Mouse (Mus musculus): ENCODE results near the gene Coa7. TPM values are rescaled to one million over a fixed set of nuclear protein-coding genes. Genes with fewer than 3 reads are reported as not detected.
A peak's percentile ranks its signal among the peaks of the same experiment; 100 is the strongest.

The Coa7 gene
- polyA plus RNA-seq, 1 experiment from 2014 or later: 44.2 TPM

- ATAC-seq (replicated peaks; ENCODE audit: low FRiP score): no peak
- 13% methylated on average over 1 of the region's 1 CpGs for WGBS
Measured at GRCm38 (mm10) chr4:108386087-108386486, 58.1 kb downstream of the Coa7 start.

GRCm38 (mm10) chr4:108387106-108387505, 59.2 kb downstream of the Coa7 start:
- H3K4me1 ChIP-seq (replicated peaks; ENCODE audit: control insufficient read depth, insufficient read depth, low read length): peaks cover 8% of the 10 kb centered on the region
- H3K27me3 ChIP-seq (replicated peaks; ENCODE audit: control insufficient read depth, insufficient read depth, low read length): peaks cover 39% of the 10 kb centered on the region
- no peak overlapping the region for H3K27ac ChIP-seq (ENCODE audit: low read depth, low read length)
- ATAC-seq (replicated peaks; ENCODE audit: low FRiP score) (no peak), DNase-seq (ENCODE audit: low spot score) (no peak)
- H3K36me3 ChIP-seq (ENCODE audit: control insufficient read depth, insufficient read depth, low read length): no peaks in the 10 kb centered on the region
- no peak overlapping the region; the same call in 1 of the 2 replicates for H3K4me3 ChIP-seq (ENCODE audit: low read depth, low read length)
- H3K9ac ChIP-seq (ENCODE audit: low read depth, low read length): no peak overlapping the region
- WGBS: 35% methylated on average over 4 of the region's 4 CpGs
- peak overlapping the region; percentile 73 for H3K4me2 ChIP-seq
- H3K9me3 ChIP-seq (ENCODE audit: control insufficient read depth, low read length): no peaks in the 10 kb centered on the region

More at GRCm38 (mm10) chr4:108386087-108386486, 58.1 kb downstream of the Coa7 start:
- no peak overlapping the region for H3K4me3 ChIP-seq (ENCODE audit: low read depth, low read length)
- H3K4me2 ChIP-seq: no peak overlapping the region
- peaks cover 49% of the 10 kb centered on the region for H3K27me3 ChIP-seq (replicated peaks; ENCODE audit: control insufficient read depth, insufficient read depth, low read length)
- no peak for DNase-seq (ENCODE audit: low spot score)
- H3K9ac ChIP-seq (ENCODE audit: low read depth, low read length): no peak overlapping the region
- H3K36me3 ChIP-seq (ENCODE audit: control insufficient read depth, insufficient read depth, low read length): no peaks in the 10 kb centered on the region
- H3K9me3 ChIP-seq (ENCODE audit: control insufficient read depth, low read length): no peaks in the 10 kb centered on the region
- H3K4me1 ChIP-seq (replicated peaks; ENCODE audit: control insufficient read depth, insufficient read depth, low read length): peaks cover 8% of the 10 kb centered on the region
- H3K27ac ChIP-seq (ENCODE audit: low read depth, low read length): no peak overlapping the region

- H3K9me3 ChIP-seq (ENCODE audit: control insufficient read depth, low read length): no peaks in the 10 kb centered on the region
- peak; percentile 57 for DNase-seq (ENCODE audit: low spot score)
- peaks cover 33% of the 10 kb centered on the region for H3K27me3 ChIP-seq (replicated peaks; ENCODE audit: control insufficient read depth, insufficient read depth, low read length)
- peak overlapping the region; percentile 73 for H3K4me2 ChIP-seq
- no peaks in the 10 kb centered on the region for H3K36me3 ChIP-seq (ENCODE audit: control insufficient read depth, insufficient read depth, low read length)
- H3K4me3 ChIP-seq (ENCODE audit: low read depth, low read length): peak overlapping the region; percentile 44
- WGBS: 7% methylated on average over 18 of the region's 18 CpGs
- peak overlapping the region; percentile 59 for H3K9ac ChIP-seq (ENCODE audit: low read depth, low read length)
- peak; percentile 52; the same call in 1 of the 2 replicates for ATAC-seq (replicated peaks; ENCODE audit: low FRiP score)
- H3K4me1 ChIP-seq (replicated peaks; ENCODE audit: control insufficient read depth, insufficient read depth, low read length): peaks cover 11% of the 10 kb centered on the region
- peak overlapping the region; percentile 32; the same call in 1 of the 2 replicates for H3K27ac ChIP-seq (ENCODE audit: low read depth, low read length)
Measured at GRCm38 (mm10) chr4:108387681-108388253, 59.8 kb downstream of the Coa7 start.

- ATAC-seq (replicated peaks; ENCODE audit: low FRiP score) (no peak), DNase-seq (ENCODE audit: low spot score) (no peak)
- H3K9me3 ChIP-seq (ENCODE audit: control insufficient read depth, low read length): no peaks in the 10 kb centered on the region
- no peak overlapping the region for H3K9ac ChIP-seq (ENCODE audit: low read depth, low read length)
- H3K27me3 ChIP-seq (replicated peaks; ENCODE audit: control insufficient read depth, insufficient read depth, low read length): peaks cover 23% of the 10 kb centered on the region
- H3K36me3 ChIP-seq (ENCODE audit: control insufficient read depth, insufficient read depth, low read length): no peaks in the 10 kb centered on the region
- WGBS: 77% methylated on average over 3 of the region's 3 CpGs
- H3K4me3 ChIP-seq (ENCODE audit: low read depth, low read length): no peak overlapping the region
- no peak overlapping the region for H3K4me2 ChIP-seq
- H3K27ac ChIP-seq (ENCODE audit: low read depth, low read length): no peak overlapping the region
- peaks cover 12% of the 10 kb centered on the region for H3K4me1 ChIP-seq (replicated peaks; ENCODE audit: control insufficient read depth, insufficient read depth, low read length)
Measured at GRCm38 (mm10) chr4:108388741-108389140, 60.8 kb downstream of the Coa7 start.

GRCm38 (mm10) chr4:108391124-108391523, 63.2 kb downstream of the Coa7 start:
- Histone ChIP-seq H3K36me3 (ENCODE audit: control insufficient read depth, insufficient read depth, low read length) (no peaks in the 10 kb centered on the region), H3K27ac (ENCODE audit: low read depth, low read length) (no peak overlapping the region), H3K9me3 (ENCODE audit: control insufficient read depth, low read length) (no peaks in the 10 kb centered on the region), H3K4me2 (no peak overlapping the region), H3K27me3 (replicated peaks; ENCODE audit: control insufficient read depth, insufficient read depth, low read length) (0 out of 2 replicates have a peak, but pooled peaks cover 2% of the 10 kb centered on the region), H3K4me1 (replicated peaks; ENCODE audit: control insufficient read depth, insufficient read depth, low read length) (peaks cover 12% of the 10 kb centered on the region), H3K9ac (ENCODE audit: low read depth, low read length) (no peak overlapping the region), H3K4me3 (ENCODE audit: low read depth, low read length) (no peak overlapping the region)
- 72% methylated on average over 5 of the region's 5 CpGs for WGBS
- ATAC-seq (replicated peaks; ENCODE audit: low FRiP score): no peak
- no peak for DNase-seq (ENCODE audit: low spot score)

Other genes with a start within 250 kb of the Coa7 start
- gene Podn, start 231.7 kb upstream of the Coa7 start, polyA plus RNA-seq (2014; fragmentation: Nextera tagmentation; extraction: Ambion mirVana): 0.40 and 0.92 TPM in 2 replicates
- gene Scp2, start 183.1 kb upstream of the Coa7 start, polyA plus RNA-seq (2014; fragmentation: Nextera tagmentation; extraction: Ambion mirVana): 231 and 232 TPM in 2 replicates
- 17.6 and 20.4 TPM in 2 replicates for gene Echdc2, start 162.7 kb upstream of the Coa7 start, polyA plus RNA-seq (2014; fragmentation: Nextera tagmentation; extraction: Ambion mirVana)
- gene Zyg11a, start 110.1 kb upstream of the Coa7 start, polyA plus RNA-seq (2014; fragmentation: Nextera tagmentation; extraction: Ambion mirVana): 0.18 and 0.23 TPM in 2 replicates
- 8.8 and 9.1 TPM in 2 replicates for gene Zyg11b, start 27.0 kb upstream of the Coa7 start, polyA plus RNA-seq (2014; fragmentation: Nextera tagmentation; extraction: Ambion mirVana)
- gene Shisal2a, start 55.2 kb downstream of the Coa7 start, polyA plus RNA-seq (2014; fragmentation: Nextera tagmentation; extraction: Ambion mirVana): 1.0 and 1.9 TPM in 2 replicates
- gene Gpx7, start 78.8 kb downstream of the Coa7 start, polyA plus RNA-seq (2014; fragmentation: Nextera tagmentation; extraction: Ambion mirVana): 21.5 and 21.8 TPM in 2 replicates
- gene Tut4, start 131.3 kb downstream of the Coa7 start, polyA plus RNA-seq (2014; fragmentation: Nextera tagmentation; extraction: Ambion mirVana): 39.1 and 49.7 TPM in 2 replicates

Measured in liver, embryonic 11.5 days (tissue).